Mouse (Mus musculus): ENCODE results near the gene Kcmf1.
"Not testable (repeated sequence)": the region's sequence is repeated elsewhere in the genome, so short reads cannot be mapped to it uniquely, and the experiment has no call there.

Kcmf1 gene

DNA sequence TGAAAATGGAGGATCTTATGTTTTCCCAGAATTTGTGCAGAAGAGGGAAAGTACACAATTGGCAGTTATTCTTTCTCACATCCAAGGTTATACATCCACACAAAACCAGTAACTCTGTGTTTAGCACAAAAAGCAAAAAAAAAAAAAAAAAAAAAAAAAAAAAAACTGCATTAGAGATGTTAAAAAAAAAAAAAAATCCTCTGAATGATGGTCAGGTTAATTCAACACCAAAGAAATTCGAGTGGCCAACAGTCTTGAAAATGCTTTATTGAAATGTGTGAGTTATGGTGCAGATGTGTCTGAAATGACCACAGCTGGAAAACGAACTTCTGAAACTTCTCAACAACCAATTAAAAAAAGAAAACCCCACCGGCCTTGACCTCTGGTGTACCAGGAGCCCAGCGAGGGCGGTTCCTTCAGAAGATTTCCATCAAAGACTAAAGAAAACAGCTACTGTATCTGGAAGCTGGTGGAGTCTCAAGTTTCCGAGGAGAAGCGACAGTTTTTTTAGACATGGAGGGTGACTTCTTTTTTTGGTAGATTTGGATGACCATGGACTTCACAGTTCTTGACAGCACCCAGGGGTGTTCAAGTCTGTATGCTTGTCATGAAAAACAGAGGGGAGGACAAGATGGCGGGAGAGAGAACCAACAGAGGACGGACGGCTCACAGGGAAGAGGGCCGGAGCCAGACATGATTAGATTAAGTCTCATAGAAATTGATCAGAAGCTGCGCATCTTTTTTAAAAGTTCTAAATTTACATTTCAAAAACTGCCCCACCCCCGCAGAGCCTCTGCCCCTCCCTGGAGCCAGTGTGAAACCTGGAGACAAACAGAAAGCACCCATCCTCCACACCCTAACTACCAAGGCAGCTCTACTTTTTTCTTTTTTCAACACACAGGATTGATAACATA lies 58.7 kb downstream of the Kcmf1 start:
- no peak for DNase-seq

DNA sequence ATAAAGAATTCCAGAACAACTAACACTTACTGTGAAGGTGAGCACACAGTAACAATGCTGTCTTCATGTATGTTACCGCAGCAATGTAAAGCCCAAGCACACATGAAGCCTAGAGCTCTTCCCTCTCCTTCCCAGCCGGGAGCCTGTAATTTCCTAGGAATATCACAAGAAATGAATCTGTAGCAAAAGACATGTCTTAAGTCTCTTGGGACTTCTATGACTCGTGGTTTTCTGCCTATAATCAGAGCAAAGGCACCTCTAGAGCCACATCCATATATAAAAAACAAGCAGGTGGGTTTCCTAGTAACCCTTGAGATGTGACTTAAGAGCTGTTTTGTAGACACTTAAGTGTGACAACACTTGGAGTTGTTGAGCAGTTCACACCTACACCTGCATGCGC lies 62.0 kb downstream of the Kcmf1 start:
- no peak for DNase-seq

DNA sequence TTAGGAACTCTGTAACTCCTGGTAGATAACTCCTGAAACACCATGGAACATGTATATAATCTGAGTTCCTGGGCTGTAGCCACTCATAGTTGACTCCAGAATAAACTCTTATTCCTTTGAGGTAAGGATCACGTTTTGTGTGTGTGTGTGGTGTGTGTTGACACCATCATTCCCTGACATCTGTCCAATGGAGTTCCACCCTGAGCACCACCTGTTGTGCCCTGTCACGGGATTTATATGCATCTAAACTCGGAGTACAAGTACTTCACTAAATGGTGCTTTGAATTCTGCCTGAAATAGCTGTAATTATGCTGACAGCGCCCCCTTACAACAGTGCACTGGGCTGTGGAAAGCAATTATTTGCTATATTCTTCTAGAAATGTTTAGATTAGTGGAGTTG lies 65.3 kb downstream of the Kcmf1 start:
- DNase-seq = no peak

DNA sequence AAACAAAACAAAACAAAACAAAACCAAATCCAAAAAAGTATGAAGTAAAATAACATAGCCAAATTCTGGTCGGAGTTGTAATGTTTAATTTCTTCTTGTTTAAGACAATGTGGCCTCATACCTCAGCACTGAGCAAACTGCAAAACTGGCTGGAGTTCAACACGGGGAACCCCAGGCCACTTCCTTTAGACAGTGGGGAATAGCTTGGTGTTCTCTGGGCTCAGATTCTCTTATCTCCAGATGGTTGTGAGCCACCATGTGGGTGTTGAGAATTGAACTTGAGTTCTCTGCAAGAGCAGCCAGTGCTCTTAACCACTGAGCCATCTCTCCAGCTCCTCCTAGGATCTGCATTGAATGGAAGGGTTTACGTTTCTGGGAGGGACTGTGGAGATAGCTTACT lies 67.9 kb downstream of the Kcmf1 start:
- no peak for DNase-seq

DNA sequence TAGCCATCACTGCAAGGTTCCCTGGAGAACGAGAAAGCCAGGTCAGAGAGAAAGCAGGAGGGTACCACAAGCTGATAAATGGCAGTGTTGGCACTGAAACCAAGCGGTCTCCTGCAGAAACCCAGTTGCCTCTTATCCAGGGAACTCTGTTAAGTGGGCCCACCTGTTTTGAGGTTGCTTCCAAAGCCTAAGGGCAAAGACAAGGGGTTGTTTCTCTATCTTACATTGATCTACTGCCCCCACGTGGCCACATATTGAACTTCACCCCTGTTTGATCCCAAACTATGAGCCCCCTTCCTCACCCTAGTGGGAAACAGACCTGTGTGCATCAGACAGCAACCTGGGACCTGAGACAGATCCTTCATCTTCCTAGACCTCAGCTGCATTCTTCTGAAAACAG lies 68.5 kb downstream of the Kcmf1 start:
- no peak for DNase-seq

DNA sequence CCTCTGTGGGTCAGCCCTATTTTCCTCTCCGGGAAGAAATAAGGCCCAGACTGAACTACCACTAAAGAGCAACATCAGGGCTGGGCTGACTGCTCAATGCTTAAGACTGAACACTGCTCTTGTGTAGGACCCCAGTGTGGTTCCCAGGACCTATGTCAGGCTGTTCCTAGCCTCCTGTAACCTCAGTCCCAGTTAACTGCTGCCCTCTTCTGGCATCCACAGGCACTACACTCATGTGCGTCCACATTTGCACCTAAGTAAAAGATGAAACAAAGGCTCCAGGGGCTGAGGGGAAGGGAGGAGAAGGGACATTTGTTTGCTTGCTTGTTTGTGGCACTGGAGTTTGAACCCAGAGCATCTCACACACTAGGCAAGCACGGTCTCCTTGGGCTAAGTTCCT lies 70.9 kb downstream of the Kcmf1 start:
- DNase-seq = no peak

DNA sequence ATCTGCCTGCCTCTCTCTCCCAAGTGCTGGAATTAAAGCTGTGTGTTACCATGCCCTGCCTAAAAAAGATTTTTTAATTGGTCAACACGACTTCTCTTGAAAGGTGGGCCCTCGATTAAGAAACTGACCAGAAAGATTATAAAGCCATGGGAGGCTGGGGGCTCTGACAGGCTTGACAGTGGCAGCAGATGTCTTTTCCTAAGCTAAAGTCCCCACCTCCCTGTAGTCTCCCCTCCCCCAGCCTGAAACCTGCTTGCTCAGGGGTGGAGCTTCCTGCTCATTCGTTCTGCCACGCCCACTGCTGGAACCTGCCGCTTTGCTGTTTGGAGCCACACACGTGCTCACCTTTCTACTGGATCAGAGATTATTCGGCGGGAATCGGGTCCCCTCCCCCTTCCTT lies 71.7 kb downstream of the Kcmf1 start:
- not testable (repeated sequence) for DNase-seq

DNA sequence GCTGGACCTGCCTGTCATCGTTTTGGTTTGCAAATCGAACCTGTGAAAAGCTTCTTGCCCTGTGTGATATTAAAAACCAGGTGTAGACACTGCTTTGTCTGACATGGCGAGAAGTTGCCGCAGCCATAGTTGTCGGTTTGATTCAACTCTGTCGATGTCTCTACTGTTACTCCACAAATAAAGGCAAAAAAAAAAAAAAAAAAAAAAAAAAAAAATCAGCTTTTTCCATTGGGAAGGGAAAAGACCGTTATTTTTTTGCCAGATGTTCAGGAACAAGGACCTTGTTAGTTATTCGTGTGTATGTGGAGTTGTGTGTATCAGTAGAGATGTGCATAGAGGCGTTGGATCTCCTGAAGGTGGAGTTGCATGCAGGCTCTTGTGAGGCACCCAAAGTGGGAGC lies 74.0 kb downstream of the Kcmf1 start:
- no peak for DNase-seq

DNA sequence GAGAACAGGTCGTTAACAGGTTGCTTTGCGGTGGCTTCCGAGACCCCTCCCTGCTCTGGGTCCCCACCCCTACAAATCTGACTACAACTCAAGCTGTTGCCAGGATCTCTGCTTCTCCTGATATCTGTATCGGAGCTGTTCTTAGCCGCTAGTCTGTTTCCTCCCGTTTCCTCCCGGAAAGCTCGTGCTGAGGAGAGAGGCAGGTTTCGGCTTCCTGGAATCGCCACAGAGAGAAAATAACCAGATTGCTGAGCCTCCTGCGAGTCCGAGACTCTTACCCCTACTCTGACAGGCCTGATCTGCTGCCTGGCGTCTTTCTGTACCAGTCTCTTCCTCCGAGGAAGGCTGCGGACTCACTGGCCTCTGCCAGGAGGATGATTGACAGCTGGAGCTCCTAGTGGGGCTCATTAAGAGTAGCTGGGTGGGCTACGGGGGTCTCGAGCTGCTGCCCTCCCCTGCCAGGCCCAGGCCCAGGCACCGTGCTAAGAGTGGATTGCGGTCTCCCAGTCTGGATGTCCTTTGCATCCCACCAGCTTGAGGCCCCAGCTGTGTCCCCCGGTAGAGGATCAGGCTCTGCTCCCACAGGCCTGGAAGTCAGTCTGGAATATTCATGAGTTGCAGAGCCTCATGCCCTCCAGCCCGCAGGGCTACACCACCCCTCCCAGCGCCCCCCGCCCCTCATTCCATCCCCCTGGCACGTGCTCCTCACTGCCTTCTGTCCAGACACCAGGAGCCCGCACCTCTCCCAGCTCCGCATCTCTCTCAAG lies 74.6 kb downstream of the Kcmf1 start:
- DNase-seq = no peak

DNA sequence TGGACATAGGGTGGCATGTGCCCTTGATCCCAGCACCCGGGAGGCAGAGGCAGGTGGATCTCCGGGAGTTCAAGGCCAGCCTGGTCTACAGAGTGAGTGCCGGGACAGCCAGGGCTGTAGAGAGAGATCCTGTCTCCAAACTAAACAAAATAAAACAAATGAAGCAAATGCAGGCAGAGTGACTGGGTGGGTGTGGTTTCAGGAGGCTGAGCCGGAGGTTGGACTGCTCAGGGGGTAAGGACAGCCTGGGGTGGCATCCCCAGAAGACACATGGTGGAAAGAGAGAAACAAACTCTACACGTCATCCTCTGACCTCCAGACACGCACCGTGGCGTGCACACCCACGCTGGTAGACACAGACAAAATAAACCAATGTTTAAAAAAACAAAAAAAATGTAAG lies 86.3 kb downstream of the Kcmf1 start:
- DNase-seq = no peak

DNA sequence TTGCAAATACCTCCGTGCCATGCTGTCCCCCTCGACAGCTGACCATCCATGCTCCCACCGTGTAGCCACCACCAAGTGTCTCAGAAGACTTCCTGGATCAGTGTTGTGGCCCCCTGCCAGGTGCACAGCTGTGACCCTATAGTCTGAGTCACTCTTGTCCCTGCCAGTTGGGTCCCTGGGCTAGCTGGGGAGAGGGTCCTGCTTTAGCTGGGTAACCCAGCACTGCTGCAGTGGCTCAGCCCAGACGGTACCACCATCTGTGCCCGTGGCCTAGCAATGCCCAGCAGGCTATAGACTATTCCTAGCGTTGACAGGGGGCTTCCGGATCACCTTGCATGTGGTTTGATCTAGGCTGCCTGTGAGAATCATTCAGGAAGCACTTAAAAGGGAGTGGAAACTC lies 89.5 kb downstream of the Kcmf1 start:
- no peak for DNase-seq

DNA sequence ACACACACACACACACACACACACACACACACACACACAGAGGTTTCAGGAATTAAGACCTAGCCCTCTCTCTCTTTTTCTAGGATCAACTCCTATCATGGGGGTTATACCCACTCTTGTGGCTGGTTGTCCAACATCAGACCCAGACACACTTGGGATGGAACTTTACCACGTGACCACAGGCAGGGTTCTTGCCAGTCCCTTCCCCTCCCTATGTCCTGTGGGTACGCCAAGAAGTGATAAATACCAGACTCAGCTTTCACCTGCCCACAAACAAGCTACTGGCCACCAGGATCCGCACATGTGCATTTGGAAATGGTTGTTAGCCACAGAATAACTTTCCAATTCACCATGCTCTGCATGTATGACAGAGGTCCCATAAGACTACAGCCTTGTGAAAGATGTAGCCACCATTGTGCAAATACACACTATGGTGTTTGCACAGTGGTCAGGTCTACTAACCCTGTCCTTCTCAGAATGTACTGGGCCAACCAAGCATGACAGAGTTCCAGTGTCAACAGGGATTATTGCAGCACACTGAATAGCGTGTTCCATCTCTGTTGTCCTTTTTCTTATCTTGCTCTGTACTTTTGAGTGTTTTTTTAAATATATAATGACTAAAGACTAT lies 90.1 kb downstream of the Kcmf1 start:
- no peak for DNase-seq

DNA sequence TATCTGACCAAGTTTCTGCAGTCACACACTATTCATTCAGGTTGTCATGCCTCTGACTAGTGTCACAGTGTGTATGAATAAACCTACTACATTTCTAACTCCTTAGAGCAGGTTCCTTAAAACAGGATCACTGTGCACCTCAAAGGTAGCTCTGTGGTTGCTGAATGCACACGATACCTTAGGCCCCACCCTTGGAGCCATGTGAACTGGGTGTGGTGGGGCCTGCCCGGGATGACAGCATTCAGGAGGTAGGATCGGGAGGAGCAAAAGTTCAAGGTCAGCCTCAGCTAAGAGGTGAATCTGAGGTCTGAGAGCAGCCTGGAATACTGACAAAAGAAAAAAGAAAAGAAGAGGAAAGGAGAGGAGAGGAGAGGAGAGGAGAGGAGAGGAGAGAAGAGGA lies 91.4 kb downstream of the Kcmf1 start:
- DNase-seq = no peak

DNA sequence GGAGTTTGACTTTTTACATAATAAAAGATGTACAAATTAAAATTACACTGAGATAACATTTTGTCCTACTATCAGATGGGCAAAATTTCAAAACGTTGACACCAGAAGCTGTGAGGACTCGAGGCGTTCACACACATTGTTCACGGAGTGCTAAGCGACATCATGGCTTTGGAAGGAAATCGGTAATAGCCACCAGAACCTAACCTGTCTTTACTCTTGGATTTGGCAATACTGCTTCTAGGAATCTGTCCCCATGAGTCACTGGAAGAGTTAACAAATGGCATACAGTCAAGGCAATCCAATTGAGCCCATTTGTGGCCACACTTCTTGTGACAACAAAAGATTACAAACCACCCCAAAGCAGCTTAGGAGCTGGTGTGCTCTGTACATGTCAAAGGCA lies 96.1 kb downstream of the Kcmf1 start:
- no peak for DNase-seq

DNA sequence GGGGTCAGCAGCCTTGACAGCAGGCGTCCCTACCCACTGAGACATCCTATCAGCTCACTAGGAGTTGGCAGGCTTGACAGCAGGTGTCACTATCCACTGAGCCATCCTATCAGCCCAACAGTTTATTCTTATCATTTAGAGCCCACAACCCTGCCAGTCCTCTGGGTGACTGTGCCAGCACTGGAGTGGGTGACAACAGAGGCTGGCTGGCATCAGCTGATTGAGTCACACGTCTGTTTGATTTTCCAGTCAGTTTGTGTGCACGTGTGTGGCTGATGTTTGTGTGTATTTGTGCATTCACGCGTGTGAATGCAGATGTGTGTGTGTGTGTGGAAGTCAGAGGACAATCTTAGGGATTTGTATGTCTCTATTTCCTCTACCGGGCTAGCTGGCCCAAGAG lies 97.7 kb downstream of the Kcmf1 start:
- no peak for DNase-seq

DNA sequence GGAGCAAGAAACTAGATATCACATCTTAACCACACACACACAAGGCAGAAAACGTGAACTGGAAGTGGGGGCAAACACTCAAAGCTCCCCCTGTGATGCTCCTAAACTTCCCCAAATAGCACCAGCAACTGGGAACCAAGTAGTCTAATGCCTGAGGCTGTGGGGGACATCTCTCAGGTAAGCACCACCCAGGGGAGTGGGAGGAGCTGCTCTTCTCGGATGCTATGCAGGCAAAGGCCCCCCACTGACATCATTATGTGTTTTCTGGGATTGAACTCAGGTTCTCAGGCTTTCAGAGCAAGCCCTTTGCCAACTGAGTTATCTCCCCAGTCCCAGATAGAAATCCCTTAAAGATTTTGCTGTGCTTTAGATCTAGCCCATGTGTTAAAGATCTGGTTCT lies 99.1 kb downstream of the Kcmf1 start:
- DNase-seq = no peak

DNA sequence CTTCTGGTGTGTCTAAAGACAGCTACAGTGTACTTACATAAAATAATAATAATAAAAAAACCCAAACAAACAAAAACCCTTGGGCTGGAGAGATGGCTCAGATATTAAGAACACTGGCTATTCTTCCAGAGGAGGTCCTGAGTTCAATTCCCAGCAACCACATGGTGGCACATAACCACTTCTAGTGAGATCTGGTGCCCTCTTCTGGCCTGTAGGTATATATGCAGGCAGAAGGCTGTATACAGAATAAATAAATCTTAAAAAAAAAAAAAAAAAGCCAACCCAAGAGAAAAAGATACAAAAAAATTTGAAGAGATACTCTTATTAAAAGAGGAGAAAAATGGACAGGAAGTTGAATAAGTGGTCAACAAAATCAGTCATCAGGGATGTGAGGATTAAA lies 102.0 kb downstream of the Kcmf1 start:
- no peak for DNase-seq

DNA sequence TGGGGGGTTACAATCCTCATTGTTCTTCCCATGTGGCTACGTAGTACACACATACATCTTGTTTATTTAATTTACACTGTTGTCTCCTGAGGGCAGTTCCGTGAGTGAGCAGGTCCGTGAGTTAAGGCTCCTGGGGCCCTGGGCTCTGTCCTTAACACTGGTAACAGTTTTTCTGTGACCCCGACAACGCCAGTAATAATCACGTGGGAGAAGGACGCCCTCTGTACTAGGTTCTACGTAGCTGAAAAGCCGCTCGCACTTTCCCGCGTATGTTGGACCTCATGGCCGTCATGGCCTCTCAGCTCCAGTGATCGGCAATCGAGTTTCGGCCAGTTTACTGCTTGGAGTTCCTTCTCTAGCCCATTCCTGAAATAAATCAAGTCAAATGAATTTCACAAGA lies 104.3 kb downstream of the Kcmf1 start:
- DNase-seq = no peak

DNA sequence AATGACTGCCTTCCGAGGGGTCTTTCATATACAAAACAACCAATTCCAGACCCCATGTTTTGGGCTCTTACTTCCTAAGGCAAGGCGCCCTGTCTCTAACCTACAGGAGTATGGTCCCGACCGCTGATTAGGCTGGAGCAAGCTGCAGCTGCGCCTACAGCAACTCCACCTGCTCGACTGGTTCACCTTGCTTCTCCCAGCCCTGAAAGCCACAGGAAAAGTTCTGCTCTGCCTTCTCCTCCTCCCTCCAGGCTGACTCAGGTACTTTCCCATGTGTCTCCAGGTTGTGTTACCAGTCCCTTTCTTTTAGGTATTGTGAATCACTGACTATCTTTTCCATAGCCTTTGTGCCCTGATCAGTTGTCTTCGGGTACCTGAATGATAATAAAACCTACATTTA lies 104.9 kb downstream of the Kcmf1 start:
- DNase-seq = no peak

DNA sequence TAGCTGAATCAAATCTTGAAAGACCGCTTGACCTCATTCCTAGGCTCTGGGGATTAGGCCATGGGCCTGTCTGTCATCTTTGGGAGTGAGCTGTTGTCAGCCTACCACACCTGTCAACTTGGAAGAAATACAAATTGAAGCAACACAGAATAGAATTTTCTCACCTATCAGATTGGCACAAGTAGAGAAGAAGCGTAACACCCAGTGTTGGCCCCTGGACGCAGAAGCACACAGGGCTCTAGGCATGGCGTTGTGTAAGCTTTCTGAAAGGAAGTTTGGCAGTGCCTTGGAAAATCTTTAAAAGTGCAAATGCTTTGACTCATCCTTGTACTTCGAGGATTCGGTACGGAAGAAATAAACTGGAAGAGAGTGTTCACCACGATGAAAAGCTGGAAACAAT lies 107.1 kb downstream of the Kcmf1 start:
- no peak for DNase-seq
